Mouse (Mus musculus): ENCODE measurements around the gene Sema5a.

DNA sequence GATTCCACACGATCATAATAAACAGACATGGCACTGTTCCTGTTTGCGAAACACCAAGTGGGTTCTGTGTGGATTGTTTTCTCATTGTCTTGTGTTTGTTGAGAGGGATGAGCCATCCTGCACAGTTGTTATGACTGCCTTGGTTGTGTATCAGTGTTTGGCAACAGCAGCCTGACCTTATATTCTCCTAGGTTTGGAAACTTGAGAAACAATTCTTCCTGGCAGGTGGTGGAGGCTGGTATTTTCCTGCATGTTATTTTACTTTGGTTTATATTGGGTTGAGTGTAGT, 292.8 kb downstream of the Sema5a start:
- TF ChIP-seq GATA1 (IDR thresholded peaks at IDR 0.05; ENCODE audit: low read length) (no peak), TAL1 (IDR thresholded peaks at IDR 0.05; ENCODE audit: low read length) (no peak)
